Mouse (Mus musculus) layer of hippocampus, adult 2 months (tissue): ENCODE results near the gene Cyp17a1. TPM values are rescaled to one million over a fixed set of nuclear protein-coding genes. Genes with fewer than 3 reads are reported as not detected.

Source experiments
- DNase-seq, 2 experiments: peaks; one replicate each; pipeline ENCODE4 v3.0.0; 2022; ENCODE audit warnings: low spot score in 2 of 2
- H3K27ac ChIP-seq: fragments of 200-600 bp; 2 replicates; pipeline ENCODE4 v1.8.1; 2022
- H3K4me3 ChIP-seq: fragments of 200-600 bp; 2 replicates; pipeline ENCODE4 v1.8.1; 2022; ENCODE audit warnings: mild to moderate bottlenecking
- CTCF ChIP-seq: fragments of 200-600 bp; conservative IDR thresholded peaks from 2 replicates; pipeline ENCODE4 v1.8.1; 2022; ENCODE audit warnings: antibody characterized with exemption, mild to moderate bottlenecking, moderate library complexity
- total RNA-seq, 2 experiments: library from RNA; stranded (reverse); gene quantifications; 2 replicates each; pipeline ENCODE4 v1.2.3; 2021

The Cyp17a1 gene
- total RNA-seq, 2 experiments from 2014 or later: not detected

- TF ChIP-seq CTCF: no peak
- DNase-seq: no peak
- Histone ChIP-seq H3K4me3 (no peak overlapping the region), H3K27ac (no peak overlapping the region)
Measured at GRCm38 (mm10) chr19:46662214-46662613, 10.8 kb downstream of the Cyp17a1 start.

GRCm38 (mm10) chr19:46661511-46661910, 11.5 kb downstream of the Cyp17a1 start:
- no peak for TF ChIP-seq CTCF
- no peak overlapping the region for H3K4me3 ChIP-seq
- DNase-seq: no peak
- no peak overlapping the region for H3K27ac ChIP-seq

- no peak overlapping the region for H3K27ac ChIP-seq
- no peak overlapping the region for H3K4me3 ChIP-seq
- no peak for DNase-seq
- no peak for TF ChIP-seq CTCF
Measured at GRCm38 (mm10) chr19:46658851-46659250, 14.1 kb downstream of the Cyp17a1 start.

- Histone ChIP-seq H3K4me3 (no peak overlapping the region), H3K27ac (no peak overlapping the region)
- TF ChIP-seq CTCF: no peak
- no peak for DNase-seq
Measured at GRCm38 (mm10) chr19:46658348-46658747, 14.6 kb downstream of the Cyp17a1 start.

GRCm38 (mm10) chr19:46657339-46658020, 15.5 kb downstream of the Cyp17a1 start:
- DNase-seq: no peak
- peak; percentile 75 for TF ChIP-seq CTCF
- Histone ChIP-seq H3K4me3 (no peak overlapping the region), H3K27ac (no peak overlapping the region)

GRCm38 (mm10) chr19:46656151-46656840, 16.7 kb downstream of the Cyp17a1 start:
- H3K27ac ChIP-seq: no peak overlapping the region
- H3K4me3 ChIP-seq: no peak overlapping the region
- TF ChIP-seq CTCF: no peak
- DNase-seq: no peak

- no peak for DNase-seq
- H3K27ac ChIP-seq: no peak overlapping the region
- TF ChIP-seq CTCF: no peak
- no peak overlapping the region for H3K4me3 ChIP-seq
Measured at GRCm38 (mm10) chr19:46655626-46656025, 17.3 kb downstream of the Cyp17a1 start.

GRCm38 (mm10) chr19:46653616-46654235, 19.2 kb downstream of the Cyp17a1 start:
- TF ChIP-seq CTCF: no peak
- Histone ChIP-seq H3K4me3 (no peak overlapping the region), H3K27ac (no peak overlapping the region)
- no peak for DNase-seq

GRCm38 (mm10) chr19:46653188-46653587, 19.8 kb downstream of the Cyp17a1 start:
- no peak for TF ChIP-seq CTCF
- Histone ChIP-seq H3K4me3 (no peak overlapping the region), H3K27ac (no peak overlapping the region)
- no peak for DNase-seq

GRCm38 (mm10) chr19:46648565-46648964, 24.4 kb downstream of the Cyp17a1 start:
- H3K4me3 ChIP-seq: no peak overlapping the region
- no peak for TF ChIP-seq CTCF
- H3K27ac ChIP-seq: no peak overlapping the region
- DNase-seq: no peak

GRCm38 (mm10) chr19:46647850-46648249, 25.1 kb downstream of the Cyp17a1 start:
- no peak for DNase-seq
- Histone ChIP-seq H3K4me3 (no peak overlapping the region), H3K27ac (no peak overlapping the region)
- TF ChIP-seq CTCF: peak; percentile 55

- Histone ChIP-seq H3K4me3 (no peak overlapping the region), H3K27ac (no peak overlapping the region; the same call in 1 of the 2 replicates)
- DNase-seq: no peak
- TF ChIP-seq CTCF: no peak
Measured at GRCm38 (mm10) chr19:46647254-46647653, 25.7 kb downstream of the Cyp17a1 start.

GRCm38 (mm10) chr19:46646041-46646481, 26.9 kb downstream of the Cyp17a1 start:
- Histone ChIP-seq H3K4me3 (no peak overlapping the region), H3K27ac (peak overlapping the region; percentile 56)
- no peak for TF ChIP-seq CTCF
- no peak for DNase-seq
